Comparison of ENCODE assay signal across 19 mouse cellular contexts in genomic region chr6:19991829-19992228, GRCm38 (mm10).
"Had no signal": no experiment of that assay in that cellular context is flagged by ENCODE, and none has a peak within 500 bp of the region (broad histone marks: within the 10 kb centered on the region; RNA-seq: fewer than 3 reads in every experiment).

No protein-coding gene starts in this region.

- H3K4me2 ChIP-seq: lung, embryonic 14.5 days; midbrain, embryonic 12.5 days; neural tube, embryonic 13.5 days; neural tube, embryonic 15.5 days had no signal

- H3K9ac ChIP-seq: lung, embryonic 14.5 days; midbrain, embryonic 12.5 days; neural tube, embryonic 13.5 days; neural tube, embryonic 15.5 days had no signal

- H3K27me3 ChIP-seq: midbrain, embryonic 12.5 days; neural tube, embryonic 13.5 days; neural tube, embryonic 15.5 days had no signal

- H3K27ac ChIP-seq: midbrain, embryonic 10.5 days; midbrain, embryonic 12.5 days; neural tube, embryonic 13.5 days; neural tube, embryonic 15.5 days had no signal

- H3K4me3 ChIP-seq: midbrain, embryonic 10.5 days; midbrain, embryonic 12.5 days; myocyte; neural tube, embryonic 13.5 days; neural tube, embryonic 15.5 days had no signal

- H3K36me3 ChIP-seq: midbrain, embryonic 10.5 days; midbrain, embryonic 12.5 days; neural tube, embryonic 13.5 days; neural tube, embryonic 15.5 days had no signal

- H3K9me3 ChIP-seq: midbrain, embryonic 10.5 days; midbrain, embryonic 12.5 days; neural tube, embryonic 13.5 days; neural tube, embryonic 15.5 days had no signal

- ATAC-seq: midbrain, embryonic 16.5 days had no signal

- DNase-seq: lung, adult 18-20 months; lung, embryonic 14.5 days; lung, postnatal 10 days; lung, postnatal 4 days; midbrain, embryonic 14.5 days; retina, postnatal 1 day; right cerebral cortex, adult 18-20 months; right cerebral cortex, postnatal 25 days; right cerebral cortex, postnatal 4 days; spleen, adult 18-20 months; thymus, adult 18-20 months; thymus, postnatal 14 days; thymus, postnatal 36 days had no signal

- H3K4me1 ChIP-seq: midbrain, embryonic 10.5 days; midbrain, embryonic 12.5 days; neural tube, embryonic 13.5 days; neural tube, embryonic 15.5 days had no signal
